Mouse (Mus musculus) neural tube, embryonic 10.5 days (tissue): ENCODE measurements at regions not wholly inside any gene's neighbourhood (a gene's known extent, or its start where the extent isn't known, plus 50 kb on each side); places are given as distances from the start of the nearest gene placed in this dataset.
A peak's percentile ranks its signal among the peaks of the same experiment; 100 is the strongest.

ENCODE experiments used
- DNase-seq: peaks from one replicate; pipeline ENCODE4 v3.0.0-alpha.2; 2017; ENCODE audit warnings: low spot score; ENCODE audit errors: extremely low spot score

DNA sequence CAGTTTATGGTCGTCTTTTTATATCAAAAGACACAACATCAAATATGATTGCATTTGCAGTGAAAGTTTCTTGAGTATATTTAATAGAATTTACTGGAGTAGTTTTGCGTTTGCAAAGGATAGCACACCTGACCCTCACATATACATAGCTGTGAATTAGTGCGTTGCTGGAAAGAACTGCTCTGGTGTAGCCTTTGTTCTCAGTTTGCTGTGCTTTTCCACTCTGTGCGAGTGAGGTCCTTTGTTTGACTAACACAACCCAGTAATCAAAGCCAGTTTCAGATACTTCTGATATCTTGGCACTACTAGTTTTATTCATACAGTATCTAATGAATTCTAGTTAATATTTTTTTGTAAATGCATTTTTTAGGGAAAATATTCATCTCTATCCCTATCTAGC lies 84.7 kb downstream of the Trim52 start:
- DNase-seq = no peak

DNA sequence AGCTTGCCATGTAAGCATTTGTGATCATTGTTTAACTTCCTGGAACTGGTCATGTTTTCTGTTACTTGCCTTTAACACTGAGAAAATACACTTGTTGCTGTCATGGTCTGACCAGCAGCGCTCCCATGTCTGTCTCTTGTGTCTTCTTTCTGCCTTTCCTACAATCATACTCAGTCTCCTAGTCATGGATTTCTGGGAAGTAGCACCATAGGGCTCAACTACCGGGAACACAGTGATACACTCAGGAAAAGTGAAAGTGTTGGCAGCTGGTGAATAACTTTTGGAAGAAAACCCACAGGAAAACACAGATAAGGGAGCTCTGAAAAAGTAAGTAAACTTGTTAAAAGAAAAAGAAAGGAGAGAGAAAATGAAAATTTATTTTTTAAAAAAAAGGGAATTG lies 87.6 kb downstream of the Trim52 start:
- no peak for DNase-seq

DNA sequence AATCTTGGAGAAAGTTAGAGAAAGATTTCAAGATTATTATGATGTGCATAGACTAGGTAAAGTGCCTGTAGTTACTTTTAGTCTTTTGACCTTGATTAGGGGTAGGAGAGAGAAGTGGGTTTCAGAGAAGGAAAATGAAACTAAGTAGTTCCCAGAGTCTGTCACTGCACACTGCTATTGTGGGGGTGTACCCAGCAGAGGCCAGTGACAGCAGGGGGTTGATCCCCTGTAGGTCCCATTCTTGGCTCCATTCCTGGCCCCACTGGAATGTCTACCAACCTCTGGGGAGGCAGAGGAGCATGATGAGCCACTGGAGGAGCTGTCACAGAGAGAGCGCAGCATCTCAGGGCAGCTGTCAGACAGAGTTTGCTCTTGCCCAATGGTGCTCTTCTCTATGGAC lies 88.1 kb downstream of the Trim52 start:
- no peak for DNase-seq

DNA sequence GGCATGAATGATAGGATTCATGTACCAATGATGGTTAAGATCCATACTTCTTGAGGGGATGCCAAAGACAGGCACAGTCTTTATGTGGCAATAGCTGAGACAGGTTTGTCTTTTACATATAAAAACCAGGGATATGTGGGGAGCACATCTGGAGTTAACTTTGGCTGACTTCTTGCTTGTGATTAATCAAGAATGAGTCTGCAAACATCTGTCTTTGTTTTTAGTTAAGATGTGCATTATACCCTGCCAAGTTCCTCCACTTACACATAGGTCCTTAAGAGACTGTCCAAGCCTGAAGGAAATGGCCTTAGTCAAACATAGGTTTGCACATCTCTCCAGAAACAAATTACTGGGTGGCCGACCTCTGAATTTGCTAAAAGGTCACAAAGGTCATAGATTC lies 91.8 kb downstream of the Trim52 start:
- no peak for DNase-seq

DNA sequence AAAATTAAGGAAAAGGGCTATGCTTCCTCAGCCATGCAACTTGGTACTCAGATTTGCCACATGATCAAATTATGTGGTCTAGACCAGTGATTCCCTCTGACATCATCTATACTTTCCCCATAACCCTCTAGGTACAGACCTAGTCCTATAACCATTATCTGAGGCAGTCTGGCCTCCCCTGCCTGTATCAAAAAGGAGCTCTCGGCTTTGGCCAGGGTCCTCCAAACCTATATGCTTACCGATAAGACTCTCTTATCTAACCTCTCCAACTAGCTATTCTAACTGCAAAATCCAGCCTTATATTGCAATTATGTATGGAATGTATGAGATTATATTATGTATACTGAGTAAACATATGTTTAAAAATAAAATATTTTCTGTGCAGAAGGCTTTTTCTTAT lies 93.1 kb downstream of the Trim52 start:
- no peak for DNase-seq

DNA sequence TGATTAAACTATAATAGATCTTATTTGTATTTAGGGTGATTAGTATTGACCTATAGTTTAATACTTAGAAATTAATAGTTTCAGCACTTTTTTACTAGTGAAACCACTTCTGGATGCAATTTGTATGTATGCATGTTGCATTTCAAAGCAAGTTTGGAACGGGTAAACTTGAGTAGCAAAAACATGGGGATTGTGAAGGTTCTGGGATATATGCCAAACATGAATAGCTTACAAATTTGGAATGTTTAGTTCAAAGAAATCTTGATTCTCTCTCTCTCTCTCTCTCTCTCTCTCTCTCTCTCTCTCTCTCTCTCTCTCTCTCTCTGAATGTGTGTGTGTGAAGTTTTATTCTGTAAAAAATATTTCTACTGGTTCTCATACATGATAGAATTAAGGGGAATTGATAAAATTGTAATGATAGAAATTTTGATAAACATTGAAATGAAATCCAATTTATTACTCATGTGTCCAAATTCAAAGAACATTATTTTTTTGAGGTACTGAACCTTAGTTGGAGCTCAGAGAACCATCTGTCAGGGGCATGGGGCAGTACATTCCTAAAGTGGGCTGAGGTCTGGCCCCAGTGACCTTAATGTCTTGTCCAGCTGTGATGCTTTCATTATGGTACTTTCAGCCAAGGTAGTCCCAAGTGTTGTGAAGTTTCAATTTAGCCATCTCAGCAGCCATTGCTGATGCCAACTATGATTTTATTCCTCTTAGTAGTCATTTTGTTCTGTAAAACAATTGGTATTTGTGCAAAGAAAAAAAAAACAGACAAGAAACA lies 93.7 kb downstream of the Trim52 start:
- DNase-seq = no peak

DNA sequence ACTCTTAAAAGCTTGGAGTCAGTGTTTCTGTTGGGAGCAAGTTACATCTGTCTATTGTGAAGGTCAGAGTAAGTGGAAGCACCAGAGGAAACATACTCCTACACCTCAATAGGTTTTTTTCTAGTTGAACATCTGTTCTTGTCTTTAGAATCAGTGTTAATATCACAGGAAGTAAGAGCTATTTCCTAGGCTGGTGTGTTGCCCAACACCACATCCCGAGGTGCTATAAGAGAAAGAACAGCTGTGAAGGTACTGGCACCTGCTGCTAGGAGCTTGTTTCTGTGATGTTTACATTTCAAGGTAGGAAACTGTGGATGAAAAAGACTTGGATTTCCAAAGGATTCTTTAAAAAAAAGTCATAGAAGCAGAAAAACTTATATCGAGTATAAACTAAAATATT lies 105.1 kb downstream of the Trim52 start:
- no peak for DNase-seq

DNA sequence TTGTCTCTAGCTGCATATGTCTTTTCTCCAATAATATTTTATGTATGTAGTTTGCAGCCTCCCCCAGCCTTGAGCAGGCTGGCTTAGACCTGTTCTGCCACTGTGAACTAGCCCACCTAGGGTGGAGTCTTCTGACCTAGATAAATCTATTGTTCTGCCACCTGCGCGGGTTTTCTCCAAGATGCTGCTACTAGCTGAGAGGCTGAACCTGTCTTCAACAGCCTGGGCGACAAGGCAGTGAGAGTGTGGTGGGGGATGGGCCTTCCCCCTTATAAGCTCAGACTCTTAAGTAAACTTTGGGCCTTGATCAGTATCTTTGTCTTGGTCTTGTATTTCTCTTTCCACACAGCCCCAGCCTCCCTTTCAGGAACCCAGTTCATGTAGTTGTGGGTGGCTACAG lies 111.7 kb downstream of the Trim52 start:
- no peak for DNase-seq

DNA sequence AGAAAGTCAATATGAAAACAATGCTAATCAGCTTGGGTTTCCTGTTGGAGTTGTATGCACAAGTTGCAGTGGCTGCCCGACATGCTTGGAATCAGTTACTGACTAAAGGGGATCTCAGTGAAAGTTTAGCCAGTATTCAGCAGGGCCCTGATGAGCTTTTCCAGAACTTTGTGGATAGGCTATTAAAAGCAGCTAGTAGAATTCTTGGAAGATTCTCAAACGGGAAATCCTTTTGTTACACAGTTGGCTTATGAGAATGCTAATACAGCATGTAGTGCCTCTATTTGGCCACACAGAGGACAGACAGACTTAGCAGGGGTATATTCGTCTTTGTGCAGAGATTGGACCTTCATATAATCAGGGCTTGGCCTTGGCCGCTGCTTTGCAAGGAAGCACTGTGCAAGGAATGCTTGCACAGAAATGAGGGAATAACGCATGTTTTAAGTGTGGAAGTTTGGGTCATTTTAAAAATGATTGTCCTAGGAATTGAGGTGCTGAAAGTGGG lies 113.3 kb downstream of the Trim52 start:
- DNase-seq = no peak

DNA sequence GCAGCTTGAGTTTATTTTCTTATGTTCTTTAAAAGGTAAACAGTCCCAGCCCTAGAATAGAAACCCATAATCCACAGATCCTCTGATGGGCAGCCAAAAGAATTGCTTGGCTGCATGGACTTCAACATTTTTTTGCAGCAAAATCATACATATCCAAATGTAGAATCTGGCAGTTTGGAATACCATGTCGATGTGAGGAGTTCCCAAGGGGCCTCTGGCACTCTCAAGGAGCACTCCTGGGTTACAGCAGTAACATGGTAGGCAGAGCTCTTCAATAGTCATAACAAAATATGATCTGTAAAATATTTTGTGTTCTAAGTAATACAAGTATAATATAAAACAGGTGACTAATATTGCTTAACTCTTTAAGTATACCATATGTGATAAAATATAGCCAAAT lies 119.4 kb downstream of the Trim52 start:
- DNase-seq = no peak

DNA sequence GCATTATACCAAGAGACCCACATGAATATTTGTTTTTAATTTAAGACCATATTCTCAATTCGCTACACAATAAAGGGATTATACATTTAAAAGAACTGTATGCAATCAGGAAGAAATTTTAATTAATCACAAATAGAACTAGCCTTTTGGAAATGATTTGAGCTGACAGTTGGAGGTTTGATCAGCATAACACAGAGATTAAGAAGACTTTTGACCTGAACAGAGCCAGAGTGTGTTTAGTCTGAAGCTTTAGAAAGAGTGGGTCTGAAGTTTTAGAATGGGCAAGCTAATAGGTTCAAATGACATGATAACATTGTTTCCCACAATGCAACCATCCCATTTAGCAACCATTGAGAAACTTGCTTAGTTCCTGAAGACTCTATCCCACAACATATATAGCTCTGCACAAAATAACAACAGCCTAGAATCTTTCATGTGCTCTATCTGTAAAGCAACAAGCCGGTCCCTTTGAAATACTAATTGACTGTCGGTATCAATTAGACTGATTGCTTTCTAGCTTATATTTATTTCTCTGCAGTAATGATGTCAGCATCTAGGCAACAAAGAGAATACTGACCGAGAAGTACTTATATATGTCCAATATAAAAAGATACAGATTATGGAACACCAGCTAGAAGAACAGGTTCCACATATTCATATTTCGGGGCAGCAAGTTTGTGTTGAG lies 135.9 kb downstream of the Trim52 start:
- DNase-seq = no peak

DNA sequence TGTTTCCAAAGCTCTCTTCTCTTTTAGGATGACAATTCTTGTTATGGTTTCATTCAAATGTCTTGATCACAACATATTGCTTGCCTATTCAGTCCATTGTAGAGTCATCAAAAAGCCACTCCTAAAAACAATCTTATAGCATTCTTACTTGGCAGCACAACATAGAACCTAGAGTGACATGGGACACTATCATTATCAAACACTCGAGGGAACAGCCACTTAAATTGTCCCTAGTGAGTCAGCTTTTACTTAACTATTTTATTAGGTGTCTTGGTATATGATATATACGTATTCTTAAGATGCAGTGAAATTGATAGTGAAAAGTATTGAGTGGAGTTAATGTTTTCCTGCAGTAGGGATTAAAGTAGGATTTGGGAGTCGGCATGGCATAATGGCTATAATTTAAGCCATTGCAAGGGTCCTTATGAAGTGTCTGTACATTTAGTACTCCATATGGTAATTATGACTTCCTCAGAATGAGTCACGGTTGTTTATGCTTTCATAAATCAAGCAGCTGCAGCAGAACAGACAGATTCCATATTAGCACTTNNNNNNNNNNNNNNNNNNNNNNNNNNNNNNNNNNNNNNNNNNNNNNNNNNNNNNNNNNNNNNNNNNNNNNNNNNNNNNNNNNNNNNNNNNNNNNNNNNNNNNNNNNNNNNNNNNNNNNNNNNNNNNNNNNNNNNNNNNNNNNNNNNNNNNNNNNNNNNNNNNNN lies 153.6 kb downstream of the Trim52 start:
- no peak for DNase-seq

DNA sequence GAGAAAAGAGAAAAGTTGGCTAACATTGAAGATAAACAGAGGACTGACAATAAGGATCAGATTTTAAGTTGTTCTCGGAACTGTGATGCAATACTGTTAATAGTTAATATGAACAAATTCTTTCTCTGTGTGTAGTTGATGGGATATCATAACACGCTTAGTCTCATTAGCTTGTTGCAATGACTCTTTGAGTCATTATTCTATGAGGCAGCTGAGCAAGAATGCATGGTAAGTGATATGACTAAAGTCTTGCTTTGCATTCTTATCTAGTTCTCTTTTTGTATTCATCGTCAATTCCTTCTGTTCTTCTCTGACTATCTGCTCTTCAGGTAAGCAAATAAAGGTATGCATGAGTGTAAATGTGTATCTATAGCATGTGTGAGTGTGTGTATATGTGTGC lies 159.3 kb downstream of the Trim52 start:
- no peak for DNase-seq

DNA sequence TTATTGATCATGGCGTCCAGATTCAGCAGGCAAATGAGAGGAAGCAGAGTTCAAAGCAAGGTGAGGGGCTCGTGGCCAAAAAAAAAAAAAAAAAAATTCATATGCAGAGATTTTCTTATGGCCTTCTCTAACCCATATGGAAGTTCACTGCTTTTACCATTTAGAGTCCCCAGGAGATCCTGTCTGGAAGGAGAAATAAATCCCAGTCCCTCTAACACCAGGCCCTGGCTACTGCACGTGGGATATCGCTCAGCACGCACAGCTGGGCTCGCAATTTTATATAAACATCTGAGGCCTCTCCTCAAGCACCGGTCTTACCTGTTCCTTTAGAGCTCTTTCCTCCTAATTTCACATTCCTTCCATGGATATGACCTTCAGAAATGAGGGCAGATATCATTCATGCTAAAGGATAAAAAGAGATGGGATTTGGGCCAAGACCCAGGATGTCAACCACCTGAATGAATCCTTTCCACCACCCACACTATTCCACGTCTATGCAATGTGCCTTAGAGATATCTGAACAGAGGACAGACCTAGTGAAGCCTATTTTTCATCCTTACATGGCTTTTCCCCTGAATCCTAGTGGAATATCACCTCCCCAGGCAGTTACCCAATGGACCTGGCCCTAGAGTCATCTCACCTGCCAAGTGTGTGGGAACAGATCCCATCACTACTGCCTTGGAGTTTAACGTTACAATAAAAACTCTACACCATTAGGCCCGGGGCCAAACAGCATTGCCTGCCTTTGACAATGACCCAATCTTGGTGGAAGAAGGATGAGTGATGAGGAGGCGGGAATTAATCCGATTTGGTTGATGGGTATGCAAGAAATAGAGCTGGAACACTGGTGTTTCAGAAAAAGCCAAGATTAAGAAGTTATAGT lies 161.9 kb downstream of the Trim52 start:
- no peak for DNase-seq

DNA sequence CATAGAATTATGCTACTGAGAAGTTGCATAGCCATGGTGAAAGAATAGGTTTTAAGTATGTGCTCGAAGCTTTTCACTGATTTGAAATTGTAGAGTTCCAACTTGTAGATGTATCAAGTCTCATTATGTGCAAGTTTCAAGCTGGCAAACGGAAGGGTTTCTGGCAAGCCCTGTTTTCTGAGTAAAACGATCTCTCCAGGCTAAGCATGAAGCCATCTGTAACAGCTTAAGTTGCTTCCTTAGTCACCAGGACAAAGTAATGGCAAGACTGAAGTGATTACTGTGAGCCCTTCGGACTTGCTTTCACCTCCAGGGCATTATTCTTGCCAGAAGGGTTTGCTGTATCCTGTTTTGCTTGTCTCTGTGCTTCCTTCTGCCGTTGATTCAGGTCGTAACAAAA lies 163.7 kb downstream of the Trim52 start:
- DNase-seq = peak; percentile 15

DNA sequence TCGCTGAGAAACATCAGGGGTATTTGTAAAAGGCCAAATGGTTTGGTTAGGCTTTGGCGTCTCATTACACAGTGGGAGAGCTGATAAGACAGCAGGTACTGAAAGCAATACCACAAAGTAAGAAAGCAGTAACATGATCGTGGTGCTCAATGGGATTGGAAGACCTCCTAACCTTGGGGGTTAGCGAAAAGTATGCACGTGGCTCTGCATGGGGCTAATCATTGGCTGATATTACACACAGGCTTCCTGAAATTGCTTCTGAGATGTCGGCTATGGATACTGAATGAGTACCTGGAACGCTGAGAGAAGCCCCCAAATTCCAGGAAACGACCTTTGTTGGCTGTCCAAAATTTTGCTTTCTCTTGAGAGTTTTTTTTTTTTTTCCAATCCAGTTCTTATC lies 207.6 kb downstream of the Trim52 start:
- peak; percentile 19 for DNase-seq

DNA sequence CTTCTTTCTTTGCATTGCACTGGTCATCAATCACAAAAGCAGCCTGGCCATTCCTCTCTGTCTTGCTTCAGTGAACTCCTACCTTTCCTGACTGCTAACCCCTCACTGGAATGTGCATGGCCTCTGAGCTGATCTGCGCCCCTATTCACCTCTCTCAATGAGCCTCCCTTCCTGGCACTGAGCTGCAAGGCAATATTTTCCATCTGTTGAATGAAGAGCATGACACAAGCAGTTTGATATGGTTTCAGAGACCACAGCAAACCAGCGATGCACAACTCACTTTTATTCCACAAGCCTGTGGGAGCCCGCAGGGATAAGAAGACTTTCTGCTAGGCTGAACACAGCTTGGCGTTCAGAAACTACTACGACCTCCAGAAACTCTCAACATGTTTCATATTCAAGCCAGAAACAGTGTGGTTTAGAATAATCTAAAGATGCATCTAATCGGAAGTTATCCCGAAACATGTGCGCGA lies 208.1 kb downstream of the Trim52 start:
- DNase-seq = peak; percentile 28

DNA sequence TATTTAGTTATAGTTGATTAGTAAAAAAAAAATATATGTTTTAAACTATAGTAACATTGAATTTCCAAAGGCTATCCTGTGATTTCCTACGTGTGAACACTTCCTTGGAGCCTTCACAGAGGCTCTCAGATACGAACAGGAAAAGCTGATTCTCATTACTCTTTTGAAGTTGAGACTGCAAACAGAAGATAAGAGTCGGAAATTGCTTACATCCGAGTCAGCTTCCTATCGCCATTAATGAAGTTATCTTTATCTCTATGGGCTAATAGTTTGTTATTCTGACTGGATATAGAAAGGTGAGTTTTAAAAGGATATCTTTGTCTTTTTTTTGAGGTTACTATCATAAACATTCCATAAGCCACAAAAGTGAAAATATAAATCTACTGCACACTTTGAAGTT lies 212.8 kb downstream of the Trim52 start:
- DNase-seq = no peak

DNA sequence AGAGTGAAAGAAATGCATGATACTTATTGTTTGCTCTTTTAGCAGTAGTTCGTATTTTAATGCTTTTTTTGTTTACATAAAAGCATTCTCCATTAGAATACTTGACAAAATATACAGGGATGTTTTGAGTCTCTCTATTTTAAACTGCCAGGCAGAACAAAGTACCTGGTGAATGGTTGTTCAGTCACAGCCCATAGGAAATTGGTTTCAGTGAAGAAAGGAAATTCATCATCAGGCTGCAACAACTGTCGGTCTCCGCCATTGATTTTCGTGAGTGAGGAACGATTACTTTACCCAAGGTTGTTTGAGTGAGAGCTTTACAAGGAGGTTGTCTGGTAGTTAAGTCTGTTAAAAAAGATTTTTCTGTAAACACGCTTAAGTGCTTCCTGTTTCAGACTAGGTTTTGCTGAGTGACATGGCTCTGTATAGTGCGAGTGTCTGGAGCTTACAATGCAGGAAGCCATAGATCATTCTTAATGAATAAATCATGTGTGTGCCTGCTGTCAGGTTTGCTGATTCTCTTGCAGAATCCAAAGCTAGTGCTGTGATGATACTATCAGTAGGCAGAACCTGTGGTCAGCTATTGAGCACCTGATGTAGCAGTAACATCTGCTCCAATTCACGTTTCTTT lies 221.8 kb downstream of the Trim52 start:
- DNase-seq = no peak

DNA sequence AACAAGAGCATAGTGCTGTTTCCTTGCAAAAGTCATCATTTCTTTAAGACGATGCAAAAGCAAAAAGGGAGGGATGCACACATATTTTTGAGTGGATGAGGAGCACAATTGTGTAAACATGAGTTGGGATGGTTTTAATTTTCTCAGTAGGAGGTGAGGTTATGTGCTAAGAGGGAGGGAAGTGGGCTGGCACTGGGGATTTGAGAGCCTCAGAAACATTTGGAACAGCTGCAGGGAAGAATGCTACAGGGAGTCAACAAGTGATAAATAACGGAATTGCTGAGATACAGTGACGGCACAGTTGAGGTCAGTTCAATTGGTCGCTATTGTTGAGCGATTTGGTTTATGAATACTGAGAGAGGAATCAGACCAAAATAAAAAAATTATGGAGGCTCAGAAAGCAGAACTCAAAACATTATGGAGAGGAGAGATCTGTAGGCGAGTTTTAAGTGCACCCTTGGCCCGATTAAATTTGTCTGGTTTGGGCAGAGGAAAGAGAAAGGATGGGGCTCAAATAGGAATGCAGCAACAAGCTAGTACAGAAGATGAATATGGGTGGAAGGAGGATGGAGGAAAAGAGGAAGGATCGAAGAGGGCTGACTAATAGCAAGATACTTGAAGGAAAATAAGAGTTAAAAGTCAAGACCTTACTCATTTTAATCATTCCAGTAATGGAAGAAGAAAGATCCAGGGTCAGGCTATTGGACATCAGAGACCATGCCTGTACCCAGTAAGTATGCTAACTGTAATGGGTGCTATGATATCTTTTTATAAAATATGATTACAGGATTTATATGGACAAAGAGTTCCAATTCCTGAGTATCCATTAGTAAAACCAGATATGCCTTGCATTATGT lies 259.0 kb downstream of the Trim52 start:
- no peak for DNase-seq
